Mouse (Mus musculus) forebrain, embryonic 13.5 days (tissue): ENCODE results near the gene Cmtm5. TPM values are rescaled to one million over a fixed set of nuclear protein-coding genes. Genes with fewer than 3 reads are reported as not detected.
"Not testable (repeated sequence)": the region's sequence is repeated elsewhere in the genome, so short reads cannot be mapped to it uniquely, and the experiment has no call there.

ENCODE experiments used
- ATAC-seq: fragments of 200-750 bp; cut with Nextera tagmentation; 2 replicates; pipeline ENCODE4 v1.8.0; 2017
- H3K27ac ChIP-seq: fragments of 300-500 bp; sonication (generic); 2 replicates; pipeline ENCODE4 v1.5.1; 2015; ENCODE audit warnings: inconsistent platforms, mild to moderate bottlenecking, moderate library complexity
- H3K27me3 ChIP-seq: fragments of 300-500 bp; sonication (generic); 2 replicates; pipeline ENCODE4 v1.6.1; 2015; ENCODE audit warnings: mild to moderate bottlenecking, inconsistent platforms
- H3K36me3 ChIP-seq: fragments of 300-500 bp; sonication (generic); 2 replicates; pipeline ENCODE4 v1.6.1; 2015; ENCODE audit warnings: mild to moderate bottlenecking, inconsistent platforms; ENCODE audit not compliant: poor library complexity, severe bottlenecking
- H3K4me1 ChIP-seq: fragments of 300-500 bp; sonication (generic); 2 replicates; pipeline ENCODE4 v1.6.1; 2015; ENCODE audit warnings: inconsistent platforms
- H3K4me2 ChIP-seq: fragments of 300-500 bp; sonication (generic); 2 replicates; pipeline ENCODE4 v1.6.1; 2015; ENCODE audit warnings: inconsistent platforms, mild to moderate bottlenecking, moderate library complexity
- H3K4me3 ChIP-seq: fragments of 300-500 bp; sonication (generic); 2 replicates; pipeline ENCODE4 v1.5.1; 2015; ENCODE audit warnings: mild to moderate bottlenecking, inconsistent platforms
- H3K9ac ChIP-seq: fragments of 300-500 bp; sonication (generic); 2 replicates; pipeline ENCODE4 v1.6.1; 2015; ENCODE audit warnings: mild to moderate bottlenecking, inconsistent platforms
- H3K9me3 ChIP-seq: fragments of 300-500 bp; sonication (generic); replicated peaks from 2 replicates; pipeline ENCODE4 v1.6.1; 2016; ENCODE audit warnings: inconsistent platforms
- WGBS: fragments of 180-500 bp; shearing (Covaris S2); methylation state at CpG from one replicate; pipeline ENCODE4 v1.1.7; 2015; 5-methylcytosine and 5-hydroxymethylcytosine counted together
- polyA plus RNA-seq: library from polyadenylated mRNA; unstranded; fragments of >200 nt; fragmentation: Nextera tagmentation; extraction: Ambion mirVana; gene quantifications from 2 replicates; pipeline ENCODE4 v1.2.1, GENCODE M21; 2015

The Cmtm5 gene
- polyA plus RNA-seq, 1 experiment from 2014 or later = 0.85 TPM

DNA sequence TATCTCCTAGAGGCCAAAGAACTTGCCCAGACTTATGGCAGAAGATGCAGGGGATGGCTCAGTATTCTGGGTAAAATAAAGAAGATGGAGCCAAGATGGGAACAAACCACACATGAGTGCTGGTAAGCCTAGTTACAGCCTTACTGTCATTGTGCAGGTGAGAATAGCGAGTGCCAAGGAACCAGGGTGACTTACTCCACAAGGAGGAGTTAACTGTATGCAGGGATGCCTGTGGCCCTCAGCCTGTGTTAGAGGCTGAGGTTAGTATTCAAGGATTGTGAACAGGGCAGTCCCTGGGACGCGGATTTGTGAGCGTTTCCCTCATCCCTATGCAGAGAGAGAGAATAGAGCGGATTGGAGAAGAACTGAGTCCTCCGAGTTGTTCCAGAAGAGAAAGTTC lies 15.5 kb downstream of the Cmtm5 start:
- H3K9me3 ChIP-seq = no peaks in the 10 kb centered on the region
- H3K27me3 ChIP-seq = no peaks in the 10 kb centered on the region
- no peaks in the 10 kb centered on the region for H3K4me1 ChIP-seq
- H3K4me2 ChIP-seq = no peak overlapping the region
- H3K36me3 ChIP-seq = no peaks in the 10 kb centered on the region
- no peak overlapping the region for H3K4me3 ChIP-seq
- no peak overlapping the region for H3K9ac ChIP-seq
- ATAC-seq = no peak
- no peak overlapping the region for H3K27ac ChIP-seq
- 88% methylated on average over 6 of the region's 6 CpGs for WGBS

DNA sequence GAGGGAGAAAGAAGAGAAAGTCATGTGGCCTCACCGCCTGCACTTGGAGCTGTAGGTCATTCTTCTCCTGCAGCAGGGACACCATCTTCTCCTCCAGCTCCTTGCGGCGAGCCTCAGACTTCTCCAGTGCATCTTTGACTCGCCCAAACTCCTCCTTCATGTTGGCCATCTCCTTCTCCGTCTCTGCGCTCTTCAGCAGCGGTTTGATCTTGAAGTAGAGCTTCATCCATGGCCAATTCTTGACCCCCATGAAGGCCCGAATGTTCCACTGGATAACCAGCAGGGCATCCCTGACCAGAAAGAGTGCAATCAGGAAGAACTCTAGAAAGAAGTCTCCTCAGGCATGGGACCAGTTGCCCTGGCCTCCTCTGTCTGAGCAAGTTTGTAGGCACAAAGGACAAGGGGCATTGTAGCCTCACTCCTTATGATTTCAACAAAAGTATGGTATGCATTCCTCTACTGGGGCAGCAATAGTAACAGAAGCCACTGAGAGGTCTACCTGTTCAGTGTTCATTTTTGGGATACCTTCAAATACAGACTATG lies 17.7 kb downstream of the Cmtm5 start:
- no peaks in the 10 kb centered on the region for H3K27me3 ChIP-seq
- no peaks in the 10 kb centered on the region for H3K36me3 ChIP-seq
- no peak overlapping the region for H3K4me3 ChIP-seq
- H3K9me3 ChIP-seq = no peaks in the 10 kb centered on the region
- WGBS = 92% methylated on average over 8 of the region's 8 CpGs
- H3K4me2 ChIP-seq = no peak overlapping the region
- no peak overlapping the region for H3K27ac ChIP-seq
- no peaks in the 10 kb centered on the region for H3K4me1 ChIP-seq
- no peak overlapping the region for H3K9ac ChIP-seq
- no peak for ATAC-seq

DNA sequence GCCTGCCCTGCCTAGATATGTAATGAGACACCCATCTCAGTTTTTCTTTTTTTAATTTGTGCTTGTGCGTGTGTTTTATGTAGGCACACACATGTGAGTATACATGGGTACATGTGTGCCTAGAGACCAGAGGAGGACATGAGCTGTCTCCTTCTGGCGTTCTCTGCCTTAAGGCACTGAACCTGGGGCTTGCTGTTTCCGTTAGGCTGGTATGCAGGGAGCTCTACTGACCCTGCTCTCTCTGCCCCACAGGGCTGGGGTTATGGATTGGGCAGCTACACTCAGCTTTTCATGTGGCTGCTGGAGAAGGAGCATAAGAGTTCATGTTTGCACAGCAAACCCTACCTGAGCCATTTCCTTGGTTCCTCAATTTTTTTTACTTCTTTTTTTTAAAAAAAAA lies 18.4 kb downstream of the Cmtm5 start:
- 82% methylated on average over 3 of the region's 3 CpGs for WGBS

DNA sequence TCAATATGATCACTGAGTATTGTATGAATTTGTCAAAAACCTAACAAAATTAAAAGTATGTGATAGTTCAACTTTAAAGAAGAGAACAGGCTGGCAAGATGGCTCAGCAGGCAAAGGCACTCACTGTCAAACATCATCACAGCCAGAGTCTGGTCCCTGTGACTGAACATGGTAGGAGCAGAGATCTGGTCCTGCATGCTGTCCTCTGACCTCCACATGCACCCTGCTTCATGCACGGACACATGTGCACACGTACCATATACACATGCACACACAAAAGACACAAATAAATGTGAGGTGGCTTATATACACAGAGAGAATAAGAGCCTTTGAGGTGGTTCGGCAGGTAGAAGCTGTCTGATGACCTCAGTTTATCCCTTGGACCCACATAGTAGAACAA lies 19.4 kb downstream of the Cmtm5 start:
- no peak overlapping the region for H3K9ac ChIP-seq
- no peaks in the 10 kb centered on the region for H3K4me1 ChIP-seq
- H3K36me3 ChIP-seq = no peaks in the 10 kb centered on the region
- H3K9me3 ChIP-seq = no peaks in the 10 kb centered on the region
- H3K4me3 ChIP-seq = no peak overlapping the region
- no peak overlapping the region for H3K4me2 ChIP-seq
- no peak overlapping the region for H3K27ac ChIP-seq
- no peaks in the 10 kb centered on the region for H3K27me3 ChIP-seq
- 90% methylated on average over 3 of the region's 3 CpGs for WGBS
- no peak for ATAC-seq

More for the DNA sequence above, 18.4 kb downstream of the Cmtm5 start:
- Histone ChIP-seq H3K9me3 (no peaks in the 10 kb centered on the region), H3K27me3 (no peaks in the 10 kb centered on the region), H3K4me2 (no peak overlapping the region), H3K4me3 (no peak overlapping the region), H3K9ac (no peak overlapping the region), H3K4me1 (no peaks in the 10 kb centered on the region), H3K27ac (no peak overlapping the region), H3K36me3 (no peaks in the 10 kb centered on the region)
- no peak for ATAC-seq

DNA sequence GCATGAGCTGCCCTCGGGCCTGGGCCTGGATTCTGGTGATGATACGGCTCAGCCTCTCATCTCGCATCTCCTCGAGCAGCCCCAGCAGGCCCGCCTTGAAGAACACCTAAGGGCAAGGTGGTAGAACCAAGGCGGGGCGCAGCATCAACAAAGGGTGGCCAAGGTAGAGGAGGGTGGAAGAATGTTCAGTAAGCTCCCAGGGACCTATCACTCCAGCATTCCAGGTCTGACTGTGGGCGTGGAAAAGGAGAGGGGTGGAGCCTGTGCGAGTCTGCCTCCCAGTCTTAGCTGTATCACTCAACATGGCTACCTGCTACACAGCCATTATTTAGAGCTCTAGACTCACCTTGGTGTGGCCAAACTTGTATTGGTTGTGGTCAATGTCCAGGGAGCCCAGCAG lies 20.5 kb downstream of the Cmtm5 start:
- no peak for ATAC-seq
- Histone ChIP-seq H3K4me2 (no peak overlapping the region), H3K9ac (no peak overlapping the region), H3K4me3 (no peak overlapping the region), H3K9me3 (no peaks in the 10 kb centered on the region), H3K27me3 (no peaks in the 10 kb centered on the region), H3K36me3 (no peaks in the 10 kb centered on the region), H3K27ac (no peak overlapping the region), H3K4me1 (no peaks in the 10 kb centered on the region)
- 91% methylated on average over 9 of the region's 9 CpGs for WGBS

DNA sequence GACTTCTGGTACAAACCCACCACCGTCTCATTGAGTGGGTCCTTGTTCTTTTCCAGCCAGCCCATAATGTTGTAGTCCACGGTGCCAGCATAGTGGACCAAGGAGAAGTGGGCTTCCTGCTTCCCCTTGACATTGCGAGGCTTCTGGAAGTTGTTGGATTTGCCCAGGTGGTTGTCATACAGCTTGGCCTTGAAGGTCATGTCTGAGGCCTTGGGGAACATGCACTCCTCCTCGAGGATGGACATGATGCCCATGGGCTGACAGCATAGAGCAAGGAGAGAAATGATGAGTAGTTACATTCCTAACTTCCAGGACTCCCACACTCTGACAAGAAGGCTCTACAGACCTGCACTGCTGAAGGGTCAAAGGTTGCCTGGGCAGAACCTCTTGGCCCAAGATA lies 22.4 kb downstream of the Cmtm5 start:
- ATAC-seq = no peak
- Histone ChIP-seq H3K27me3 (no peaks in the 10 kb centered on the region), H3K9ac (no peak overlapping the region), H3K36me3 (no peaks in the 10 kb centered on the region), H3K9me3 (no peaks in the 10 kb centered on the region), H3K27ac (no peak overlapping the region), H3K4me2 (no peak overlapping the region), H3K4me1 (no peaks in the 10 kb centered on the region), H3K4me3 (no peak overlapping the region)
- WGBS = 80% methylated on average over 4 of the region's 4 CpGs

DNA sequence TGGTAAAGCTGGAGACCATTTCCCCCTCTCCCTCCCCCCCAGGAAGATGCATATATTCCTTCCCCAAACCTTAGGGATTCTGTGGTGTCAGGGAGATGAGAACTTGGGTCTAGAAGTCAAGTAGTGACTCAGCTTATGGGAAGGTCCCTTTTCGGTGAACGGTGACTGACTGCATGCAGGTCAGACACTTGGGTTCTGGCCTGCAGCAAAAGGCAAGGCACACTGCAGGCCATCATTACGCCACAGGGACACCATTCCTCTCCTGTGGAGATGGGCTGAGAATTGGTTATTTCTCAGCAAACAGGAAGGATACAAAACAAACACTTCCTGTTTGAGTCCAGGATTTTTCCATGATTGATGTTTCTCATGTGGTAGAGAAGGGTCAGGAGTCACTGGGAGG lies 23.1 kb downstream of the Cmtm5 start:
- Histone ChIP-seq H3K9me3 (no peaks in the 10 kb centered on the region), H3K4me1 (no peaks in the 10 kb centered on the region), H3K4me2 (no peak overlapping the region), H3K9ac (no peak overlapping the region), H3K36me3 (no peaks in the 10 kb centered on the region), H3K4me3 (no peak overlapping the region), H3K27me3 (no peaks in the 10 kb centered on the region), H3K27ac (no peak overlapping the region)
- no peak for ATAC-seq
- 87% methylated on average over 3 of the region's 3 CpGs for WGBS

DNA sequence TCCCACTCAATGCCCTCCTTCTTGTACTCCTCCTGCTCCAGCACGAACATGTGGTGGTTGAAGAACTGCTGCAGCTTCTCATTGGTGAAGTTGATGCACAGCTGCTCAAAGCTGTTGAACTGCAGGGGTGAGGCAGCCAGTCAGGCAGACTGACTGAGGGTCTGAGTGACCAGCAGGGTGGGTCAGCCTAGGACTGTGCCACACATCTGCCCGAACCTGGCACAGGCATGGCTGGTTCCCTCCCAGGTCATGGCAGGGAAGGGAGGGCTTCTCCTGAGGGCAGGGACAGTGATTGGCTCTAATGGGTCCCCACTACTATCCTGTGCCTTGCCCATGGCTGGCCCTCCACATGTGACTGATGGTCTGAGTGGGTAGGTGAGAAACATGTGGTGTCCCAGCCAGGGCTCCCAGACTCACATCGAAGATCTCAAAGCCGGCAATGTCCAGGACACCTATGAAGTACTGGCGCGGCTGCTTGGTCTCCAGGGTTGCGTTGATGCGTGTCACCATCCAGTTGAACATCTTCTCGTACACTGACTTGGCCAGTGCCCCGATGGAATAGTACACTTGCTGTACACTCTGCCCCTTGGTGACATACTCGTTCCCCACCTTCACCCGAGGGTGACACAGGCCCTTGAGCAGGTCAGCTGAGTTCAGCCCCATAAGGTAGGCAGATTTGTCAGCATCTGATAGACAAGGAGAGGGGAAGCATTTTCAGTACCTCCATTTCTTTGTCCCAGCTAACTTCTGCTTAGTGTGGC lies 24.0 kb downstream of the Cmtm5 start:
- not testable (repeated sequence) for H3K9me3 ChIP-seq, H3K4me3 ChIP-seq, H3K9ac ChIP-seq, H3K4me2 ChIP-seq, H3K27ac ChIP-seq, ATAC-seq, H3K27me3 ChIP-seq, H3K36me3 ChIP-seq, H3K4me1 ChIP-seq
- WGBS = 94% methylated on average over 12 of the region's 12 CpGs

DNA sequence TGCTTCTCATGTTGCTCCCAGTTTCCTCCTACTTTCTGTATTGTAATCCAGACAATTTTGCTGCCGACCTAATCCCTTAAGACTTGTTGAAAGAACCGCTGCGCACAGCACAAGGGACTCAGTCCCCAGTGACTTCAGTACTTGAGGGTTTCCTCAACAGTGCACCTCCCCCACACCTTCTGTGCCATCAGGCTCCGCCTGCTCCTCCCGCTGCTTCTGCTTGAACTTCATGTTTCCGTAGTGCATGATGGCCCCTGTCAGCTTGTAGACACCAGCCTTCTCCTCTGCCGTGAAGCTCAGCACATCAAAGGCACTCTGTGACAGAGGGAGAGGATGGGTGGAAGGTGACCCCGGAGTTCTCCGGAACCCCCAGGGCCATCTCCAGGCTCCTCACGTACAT lies 24.7 kb downstream of the Cmtm5 start:
- no peak for ATAC-seq

DNA sequence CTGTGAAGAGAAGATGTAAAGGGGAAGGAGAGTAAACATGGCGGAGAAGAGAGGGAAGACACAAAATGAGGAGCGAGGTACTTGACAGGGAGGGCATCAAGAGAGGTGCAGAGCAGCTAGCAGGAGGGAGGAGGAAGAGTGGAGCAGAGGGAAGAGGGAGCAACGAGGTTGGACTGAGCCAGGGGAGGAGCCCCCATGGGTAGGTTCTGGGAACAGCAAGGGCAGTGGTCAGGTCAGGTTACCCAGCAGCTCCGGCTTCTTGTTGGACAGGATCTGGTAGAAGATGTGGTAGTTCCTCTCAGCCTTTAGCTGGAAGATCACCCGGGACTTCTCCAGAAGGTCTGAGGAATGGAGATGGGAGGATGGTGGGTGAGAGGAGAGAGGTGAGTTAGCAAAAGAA lies 25.4 kb downstream of the Cmtm5 start:
- Histone ChIP-seq H3K27ac (no peak overlapping the region), H3K27me3 (no peaks in the 10 kb centered on the region), H3K4me2 (no peak overlapping the region), H3K4me1 (no peaks in the 10 kb centered on the region), H3K9ac (no peak overlapping the region), H3K9me3 (no peaks in the 10 kb centered on the region), H3K4me3 (no peak overlapping the region), H3K36me3 (no peaks in the 10 kb centered on the region)
- ATAC-seq = no peak
- 85% methylated on average over 5 of the region's 5 CpGs for WGBS

More for the DNA sequence above, 24.7 kb downstream of the Cmtm5 start:
- Histone ChIP-seq H3K9ac (no peak overlapping the region), H3K36me3 (no peaks in the 10 kb centered on the region), H3K4me3 (no peak overlapping the region), H3K27me3 (no peaks in the 10 kb centered on the region), H3K27ac (no peak overlapping the region), H3K9me3 (no peaks in the 10 kb centered on the region), H3K4me2 (no peak overlapping the region), H3K4me1 (no peaks in the 10 kb centered on the region)
- 73% methylated on average over 10 of the region's 10 CpGs for WGBS

DNA sequence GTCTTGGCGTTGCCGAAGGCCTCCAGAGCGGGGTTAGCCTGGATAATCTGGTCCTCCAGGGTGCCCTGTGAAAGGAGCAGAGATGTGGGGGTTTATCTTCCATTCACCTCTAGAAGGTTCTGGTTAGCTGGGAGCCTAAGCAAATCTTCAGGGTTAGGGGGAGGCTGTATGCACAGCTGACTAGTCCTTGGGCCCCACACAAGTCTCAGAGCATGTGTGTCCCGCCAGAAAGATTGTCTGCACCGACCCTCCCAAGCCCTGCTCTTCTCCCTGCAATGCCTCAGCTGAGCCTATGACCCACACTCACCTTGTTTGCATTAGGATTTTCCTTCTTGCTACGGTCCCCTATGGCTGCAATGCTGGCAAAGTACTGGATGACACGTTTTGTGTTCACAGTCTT lies 26.7 kb downstream of the Cmtm5 start:
- Histone ChIP-seq H3K27me3 (no peaks in the 10 kb centered on the region), H3K4me1 (no peaks in the 10 kb centered on the region), H3K9ac (no peak overlapping the region), H3K4me2 (no peak overlapping the region), H3K36me3 (no peaks in the 10 kb centered on the region), H3K9me3 (no peaks in the 10 kb centered on the region), H3K27ac (no peak overlapping the region), H3K4me3 (no peak overlapping the region)
- no peak for ATAC-seq
- 88% methylated on average over 7 of the region's 7 CpGs for WGBS

DNA sequence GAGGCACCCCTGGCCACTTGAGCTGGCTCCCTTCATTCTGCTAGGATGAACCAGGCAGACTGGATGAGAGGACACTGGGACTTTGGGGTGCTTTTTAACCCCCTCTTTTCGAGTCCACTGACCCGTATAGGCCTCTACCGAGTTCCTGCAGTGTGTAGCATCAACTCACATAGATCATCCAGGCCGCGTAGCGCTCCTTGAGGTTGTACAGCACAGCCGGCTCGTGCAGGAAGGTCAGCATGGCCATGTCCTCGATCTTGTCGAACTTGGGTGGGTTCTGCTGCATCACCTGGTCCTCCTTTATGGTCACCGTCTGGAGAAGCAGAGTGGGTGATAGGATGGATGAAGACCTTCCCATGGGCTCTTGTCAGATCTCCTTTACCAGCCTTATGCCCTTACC lies 27.7 kb downstream of the Cmtm5 start:
- H3K27ac ChIP-seq = no peak overlapping the region
- no peak overlapping the region for H3K4me2 ChIP-seq
- no peak overlapping the region for H3K9ac ChIP-seq
- no peak for ATAC-seq
- H3K9me3 ChIP-seq = no peaks in the 10 kb centered on the region
- 88% methylated on average over 11 of the region's 11 CpGs for WGBS
- H3K4me3 ChIP-seq = no peak overlapping the region
- no peaks in the 10 kb centered on the region for H3K4me1 ChIP-seq
- H3K36me3 ChIP-seq = no peaks in the 10 kb centered on the region
- H3K27me3 ChIP-seq = no peaks in the 10 kb centered on the region

DNA sequence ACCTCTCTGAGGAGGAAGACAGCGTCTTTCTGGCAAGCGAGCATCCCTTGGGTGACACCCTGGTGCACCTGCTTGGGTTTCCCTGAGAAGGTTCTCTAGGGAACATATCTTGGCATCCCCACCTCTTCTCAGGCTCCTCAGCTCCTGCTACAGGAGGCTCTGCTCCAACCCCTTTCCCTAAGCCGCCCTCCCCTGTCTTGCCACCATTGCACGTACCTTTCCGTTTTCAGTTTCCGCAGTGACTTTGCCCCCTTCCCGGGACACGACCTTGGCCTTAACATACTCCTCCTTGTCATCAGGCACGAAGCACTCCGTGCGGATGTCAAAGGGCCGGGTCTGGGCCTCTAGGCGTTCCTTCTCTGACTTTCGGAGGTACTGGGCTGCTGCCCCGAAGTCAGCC lies 29.0 kb downstream of the Cmtm5 start:
- Histone ChIP-seq H3K27me3 (no peaks in the 10 kb centered on the region), H3K9ac (no peak overlapping the region), H3K4me3 (no peak overlapping the region), H3K4me2 (no peak overlapping the region), H3K9me3 (no peaks in the 10 kb centered on the region), H3K27ac (no peak overlapping the region), H3K4me1 (no peaks in the 10 kb centered on the region), H3K36me3 (no peaks in the 10 kb centered on the region)
- no peak for ATAC-seq
- WGBS = 91% methylated on average over 15 of the region's 15 CpGs
